Mouse (Mus musculus) heart, postnatal 0 days (tissue): ENCODE data around the gene Lrwd1. TPM values are rescaled to one million over a fixed set of nuclear protein-coding genes. Genes with fewer than 3 reads are reported as not detected.
A peak's percentile ranks its signal among the peaks of the same experiment; 100 is the strongest.
"Not testable (repeated sequence)": the region's sequence is repeated elsewhere in the genome, so short reads cannot be mapped to it uniquely, and the experiment has no call there.

Source experiments
- ATAC-seq: fragments of 200-750 bp; cut with Nextera tagmentation; 2 replicates; pipeline ENCODE4 v1.8.0; 2017; ENCODE audit warnings: low read depth, moderate number of reproducible peaks, moderate library complexity; ENCODE audit not compliant: insufficient read depth
- DNase-seq: peaks from one replicate; pipeline ENCODE4 v3.0.0-alpha.2; 2016; ENCODE audit warnings: low spot score
- H3K27ac ChIP-seq: fragments of 300-500 bp; sonication (generic); 2 replicates; pipeline ENCODE4 v1.5.1; 2014; ENCODE audit warnings: low read depth, mild to moderate bottlenecking
- H3K27me3 ChIP-seq: fragments of 300-500 bp; sonication (generic); 2 replicates; pipeline ENCODE4 v1.6.1; 2014; ENCODE audit warnings: low read length, mixed read lengths; ENCODE audit not compliant: control insufficient read depth, insufficient read depth
- H3K36me3 ChIP-seq: fragments of 300-500 bp; sonication (generic); replicated peaks from 2 replicates; pipeline ENCODE4 v1.6.1; 2014; ENCODE audit warnings: low read length, mixed read lengths; ENCODE audit not compliant: control insufficient read depth, insufficient read depth
- H3K4me1 ChIP-seq: fragments of 300-500 bp; sonication (generic); 2 replicates; pipeline ENCODE4 v1.6.1; 2014; ENCODE audit warnings: antibody characterized with exemption; ENCODE audit not compliant: control insufficient read depth, insufficient read depth
- H3K4me2 ChIP-seq: fragments of 300-500 bp; sonication (generic); 2 replicates; pipeline ENCODE4 v1.6.1; 2014; ENCODE audit warnings: low read depth, mild to moderate bottlenecking, low read length, moderate library complexity
- H3K4me3 ChIP-seq: fragments of 300-500 bp; sonication (generic); 2 replicates; pipeline ENCODE4 v1.5.1; 2014; ENCODE audit warnings: low read depth, low read length
- H3K9ac ChIP-seq: fragments of 300-500 bp; sonication (generic); replicated peaks from 2 replicates; pipeline ENCODE4 v1.6.1; 2014; ENCODE audit warnings: low read depth, low read length, mixed read lengths
- H3K9me3 ChIP-seq: fragments of 300-500 bp; sonication (generic); replicated peaks from 2 replicates; pipeline ENCODE4 v1.6.1; 2016; ENCODE audit warnings: low read length; ENCODE audit not compliant: control insufficient read depth
- CTCF ChIP-seq: IDR thresholded peaks from 2 replicates; pipeline ENCODE4 v1.5.1; 2016; ENCODE audit warnings: antibody characterized with exemption, control low read depth, low read depth
- EP300 ChIP-seq: IDR thresholded peaks from 2 replicates; pipeline ENCODE4 v1.6.1; 2016; ENCODE audit warnings: antibody characterized with exemption, low read depth
- WGBS: fragments of 180-500 bp; shearing (Covaris S2); extraction: QIAGEN DNeasy Blood & Tissue Kit; methylation state at CpG from one replicate; pipeline ENCODE4 v1.1.7; 2014; 5-methylcytosine and 5-hydroxymethylcytosine counted together
- polyA plus RNA-seq: library from polyadenylated mRNA; unstranded; fragments of >200 nt; fragmentation: Nextera tagmentation; extraction: Ambion mirVana; gene quantifications from 2 replicates; pipeline ENCODE4 v1.2.1, GENCODE M21; 2015
- total RNA-seq: library from RNA; depleted of rRNA; stranded (reverse); fragments of >200 nt; gene quantifications from 2 replicates; pipeline ENCODE4 v1.2.3, GENCODE M21; 2014; ENCODE audit warnings: low replicate concordance

Gene Lrwd1
- total and polyA plus RNA-seq, 2 experiments from 2014 or later, result 10.0 to 20.9 TPM

- WGBS, result 3% methylated on average over 20 of the region's 20 CpGs
- H3K27me3 ChIP-seq, result no peaks in the 10 kb centered on the region
- peak overlapping the region; percentile 77 for H3K4me3 ChIP-seq
- H3K9ac ChIP-seq, result peak overlapping the region; percentile 68
- DNase-seq, result no peak
- no peaks in the 10 kb centered on the region; the same call in 1 of the 2 replicates for H3K4me1 ChIP-seq
- no peaks in the 10 kb centered on the region for H3K9me3 ChIP-seq
- peak; percentile 15 for ATAC-seq
- H3K36me3 ChIP-seq, result peaks cover 31% of the 10 kb centered on the region
- TF ChIP-seq EP300, result no peak
- no peak for TF ChIP-seq CTCF
- H3K4me2 ChIP-seq, result peak overlapping the region; percentile 82
- H3K27ac ChIP-seq, result peak overlapping the region; percentile 51
Observed at GRCm38 (mm10) chr5:136136292-136136990, 567 bp upstream of the Lrwd1 start.

DNA sequence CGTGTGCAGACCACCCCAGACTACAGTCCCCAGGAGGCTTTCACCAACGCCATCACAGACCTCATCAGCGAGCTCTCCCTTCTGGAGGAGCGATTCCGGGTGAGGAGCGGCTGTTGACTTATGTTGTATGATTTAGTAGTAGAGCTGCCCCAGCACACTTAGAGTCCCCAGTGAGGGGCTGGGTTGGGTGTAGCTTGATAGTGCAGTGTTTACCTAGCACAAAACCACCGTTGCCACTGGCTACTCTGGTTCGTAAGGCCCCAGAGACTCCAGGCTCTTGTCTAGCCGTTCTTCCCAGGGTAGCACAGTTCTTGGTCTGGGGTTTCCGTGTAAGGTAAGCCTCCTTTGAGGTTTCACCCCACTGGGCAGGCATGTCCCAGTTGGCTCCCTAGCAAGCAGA lies 13.7 kb downstream of the Lrwd1 start:
- Histone ChIP-seq H3K9ac (no peak overlapping the region), H3K4me3 (no peak overlapping the region), H3K36me3 (peaks cover 58% of the 10 kb centered on the region), H3K4me1 (peaks cover 7% of the 10 kb centered on the region), H3K27me3 (no peaks in the 10 kb centered on the region), H3K27ac (no peak overlapping the region), H3K9me3 (no peaks in the 10 kb centered on the region), H3K4me2 (no peak overlapping the region)
- no peak for ATAC-seq
- no peak for TF ChIP-seq CTCF
- no peak for TF ChIP-seq EP300
- WGBS, result 84% methylated on average over 10 of the region's 10 CpGs
- no peak for DNase-seq

- H3K4me2 ChIP-seq, result peak overlapping the region; percentile 95
- no peak for TF ChIP-seq EP300
- no peak for TF ChIP-seq CTCF
- no peaks in the 10 kb centered on the region for H3K9me3 ChIP-seq
- peak; percentile 19; the same call in 1 of the 2 replicates for ATAC-seq
- under 1% methylated on average over 22 of the region's 22 CpGs for WGBS
- H3K4me1 ChIP-seq, result peaks cover 9% of the 10 kb centered on the region
- H3K27ac ChIP-seq, result peak overlapping the region; percentile 55
- peaks cover 17% of the 10 kb centered on the region for H3K36me3 ChIP-seq
- H3K4me3 ChIP-seq, result peak overlapping the region; percentile 90
- DNase-seq, result peak; percentile 10
- H3K9ac ChIP-seq, result peak overlapping the region; percentile 76
- H3K27me3 ChIP-seq, result no peaks in the 10 kb centered on the region
Observed at GRCm38 (mm10) chr5:136116784-136117112, 19.1 kb downstream of the Lrwd1 start.

DNA sequence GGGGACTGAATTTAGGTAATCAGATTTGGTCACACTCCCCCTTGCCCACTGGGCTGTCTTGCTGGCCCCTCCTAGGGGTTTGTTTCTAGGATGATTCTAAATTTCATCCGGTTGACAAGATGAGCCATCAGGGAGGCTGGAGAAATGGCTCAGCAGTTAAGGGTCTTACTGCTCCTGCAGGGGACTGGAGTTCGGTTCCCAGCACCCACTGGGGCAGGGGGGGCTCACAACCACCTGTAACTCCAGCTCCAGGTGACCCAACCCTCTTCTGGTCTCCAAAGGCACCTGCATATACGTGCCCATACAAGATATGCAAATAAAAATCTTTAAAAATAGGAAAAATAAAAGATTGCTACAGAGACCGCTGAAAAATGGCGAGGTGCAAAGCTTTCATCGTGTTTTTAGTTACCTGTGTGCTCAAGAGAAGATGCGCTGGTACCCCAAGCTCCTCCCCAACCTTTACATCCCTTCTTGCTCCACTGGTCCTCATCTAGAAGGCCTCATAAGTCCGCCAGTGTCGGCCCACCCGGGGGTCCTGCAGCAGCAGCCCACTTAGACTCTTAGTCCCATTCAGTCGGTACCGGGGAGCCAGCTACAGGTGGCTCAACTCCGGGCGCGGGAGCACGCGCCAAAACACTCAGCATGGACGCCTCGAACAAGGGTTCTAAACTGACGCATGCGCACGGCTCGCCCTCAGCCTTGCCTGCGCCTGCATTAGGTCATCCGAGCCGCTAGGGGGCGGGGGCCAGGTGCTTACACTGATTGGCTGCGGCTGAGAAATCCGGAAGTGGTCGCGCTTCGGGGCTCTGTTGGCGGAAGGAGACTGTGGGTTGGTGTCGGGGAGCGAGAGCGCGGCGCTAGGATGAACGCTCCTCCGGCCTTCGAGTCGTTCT lies 19.7 kb downstream of the Lrwd1 start, which contains the start of gene Polr2j:
Polr2j (plus strand) TSS at position 741 of the 893 bp plus-strand sequence.
- H3K27ac ChIP-seq, result peak within 1 kb of the TSS; percentile 55
- peak; percentile 97 for ATAC-seq

GRCm38 (mm10) chr5:136113546-136113945 lies 22.3 kb downstream of the Lrwd1 start:
- ATAC-seq, H3K36me3 ChIP-seq, H3K9ac ChIP-seq, DNase-seq, H3K4me2 ChIP-seq, H3K4me1 ChIP-seq, H3K9me3 ChIP-seq, H3K27me3 ChIP-seq, H3K4me3 ChIP-seq, H3K27ac ChIP-seq: not testable (repeated sequence)
- WGBS, result 44% methylated on average over 4 of the region's 4 CpGs

More for the DNA sequence above, 19.7 kb downstream of the Lrwd1 start, which contains the start of gene Polr2j:
- no peak for TF ChIP-seq EP300
- TF ChIP-seq CTCF, result peak; percentile 100
- Histone ChIP-seq H3K36me3 (peaks cover 11% of the 10 kb centered on the region; the same call in 1 of the 2 replicates), H3K4me3 (peak within 1 kb of the TSS; percentile 90), H3K27me3 (no peaks in the 10 kb centered on the region), H3K4me2 (peak within 1 kb of the TSS; percentile 95), H3K9ac (peak within 1 kb of the TSS; percentile 76), H3K4me1 (peaks cover 9% of the 10 kb centered on the region), H3K9me3 (no peaks in the 10 kb centered on the region)
- DNase-seq, result peak; percentile 95
- WGBS, result 3% methylated on average over 42 of the region's 42 CpGs
